Mouse (Mus musculus): ENCODE results near the gene Klk1b1.
"Not testable (repeated sequence)": the region's sequence is repeated elsewhere in the genome, so short reads cannot be mapped to it uniquely, and the experiment has no call there.

- TF ChIP-seq POLR2A (IDR thresholded peaks at IDR 0.05; ENCODE audit: borderline replicate concordance, control insufficient read depth, low read depth, low read length); CTCF (IDR thresholded peaks at IDR 0.05; ENCODE audit: control insufficient read depth, insufficient read depth, low read length): not testable (repeated sequence)
These were observed 9.2 kb downstream of the Klk1b1 start, which contains the start of gene Klk1b9 for GRCm38 (mm10) chr7:43975761-43976160.

Data from bone marrow, adult 2 months (tissue).